Mouse (Mus musculus) lung, postnatal 4 days (tissue): Measurements from ENCODE around the gene Cabcoco1.

Source experiments
- DNase-seq, 2 experiments: peaks; one replicate each; pipeline ENCODE4 v3.0.0; 2021

Gene Cabcoco1

GRCm38 (mm10) chr10:68541139-68541942 lies at the start of gene Cabcoco1:
TSS of gene Cabcoco1 (minus strand) at chr10:68541896.
- peak; percentile 70 to 76 for DNase-seq

GRCm38 (mm10) chr10:68589530-68590252 lies 48.0 kb upstream of the Cabcoco1 start:
- no peak for DNase-seq

- no peak for DNase-seq
Measured at GRCm38 (mm10) chr10:68587416-68588040, 45.8 kb upstream of the Cabcoco1 start.

GRCm38 (mm10) chr10:68577321-68577720 lies 35.6 kb upstream of the Cabcoco1 start:
- peak in 1 of 2 experiments; percentile 12 for DNase-seq

- no peak for DNase-seq
Measured at GRCm38 (mm10) chr10:68568172-68568571, 26.5 kb upstream of the Cabcoco1 start.

GRCm38 (mm10) chr10:68562344-68562743 lies 20.6 kb upstream of the Cabcoco1 start:
- no peak for DNase-seq

GRCm38 (mm10) chr10:68558828-68559219 lies 17.1 kb upstream of the Cabcoco1 start:
- DNase-seq, result no peak

GRCm38 (mm10) chr10:68558105-68558827 lies 16.6 kb upstream of the Cabcoco1 start:
- DNase-seq, result peak; percentile 65 to 74

- no peak for DNase-seq
Measured at GRCm38 (mm10) chr10:68553677-68554076, 12.0 kb upstream of the Cabcoco1 start.

- DNase-seq, result no peak
Measured at GRCm38 (mm10) chr10:68552556-68552955, 10.9 kb upstream of the Cabcoco1 start.

GRCm38 (mm10) chr10:68551316-68551715 lies 9.6 kb upstream of the Cabcoco1 start:
- DNase-seq, result no peak

GRCm38 (mm10) chr10:68550668-68551267 lies 9.1 kb upstream of the Cabcoco1 start:
- no peak for DNase-seq

GRCm38 (mm10) chr10:68543107-68543506 lies 1.4 kb upstream of the Cabcoco1 start:
- DNase-seq, result no peak

- no peak for DNase-seq
Measured at GRCm38 (mm10) chr10:68541943-68542420, 286 bp upstream of the Cabcoco1 start.

- no peak for DNase-seq
Measured at GRCm38 (mm10) chr10:68540612-68541011, 1.1 kb downstream of the Cabcoco1 start.

GRCm38 (mm10) chr10:68537261-68537950 lies 4.3 kb downstream of the Cabcoco1 start:
- DNase-seq, result no peak

GRCm38 (mm10) chr10:68529364-68530049 lies 12.2 kb downstream of the Cabcoco1 start:
- DNase-seq, result no peak

- no peak for DNase-seq
Measured at GRCm38 (mm10) chr10:68528958-68529357, 12.7 kb downstream of the Cabcoco1 start.

- DNase-seq, result no peak
Measured at GRCm38 (mm10) chr10:68522106-68522505, 19.6 kb downstream of the Cabcoco1 start.

- no peak for DNase-seq
Measured at GRCm38 (mm10) chr10:68512433-68513019, 29.2 kb downstream of the Cabcoco1 start.

- DNase-seq, result no peak
Measured at GRCm38 (mm10) chr10:68507741-68508140, 34.0 kb downstream of the Cabcoco1 start.
